Mouse (Mus musculus) embryonic facial prominence, embryonic 12.5 days (tissue): ENCODE results near the gene Gnaq. TPM values are rescaled to one million over a fixed set of nuclear protein-coding genes. Genes with fewer than 3 reads are reported as not detected.

Experiments
- ATAC-seq: fragments of 200-750 bp; cut with Nextera tagmentation; 2 replicates; pipeline ENCODE4 v1.8.0; 2017; ENCODE audit not compliant: insufficient number of reproducible peaks, insufficient read depth, low FRiP score, low TSS enrichment
- H3K27ac ChIP-seq: fragments of 300-500 bp; sonication (generic); 2 replicates; pipeline ENCODE4 v1.5.1; 2016; ENCODE audit warnings: mild to moderate bottlenecking
- H3K27me3 ChIP-seq: fragments of 300-500 bp; sonication (generic); 2 replicates; pipeline ENCODE4 v1.6.1; 2016; ENCODE audit warnings: mild to moderate bottlenecking, moderate library complexity
- H3K36me3 ChIP-seq: fragments of 300-500 bp; sonication (generic); 2 replicates; pipeline ENCODE4 v1.6.1; 2016; ENCODE audit warnings: mild to moderate bottlenecking
- H3K4me1 ChIP-seq: fragments of 300-500 bp; sonication (generic); 2 replicates; pipeline ENCODE4 v1.6.1; 2016
- H3K4me2 ChIP-seq: fragments of 300-500 bp; sonication (generic); replicated peaks from 2 replicates; pipeline ENCODE4 v1.6.1; 2016; ENCODE audit warnings: mild to moderate bottlenecking, moderate library complexity
- H3K4me3 ChIP-seq: fragments of 300-500 bp; sonication (generic); 2 replicates; pipeline ENCODE4 v1.5.1; 2016; ENCODE audit warnings: mild to moderate bottlenecking
- H3K9ac ChIP-seq: fragments of 300-500 bp; sonication (generic); 2 replicates; pipeline ENCODE4 v1.6.1; 2016; ENCODE audit warnings: mild to moderate bottlenecking, moderate library complexity
- H3K9me3 ChIP-seq: fragments of 300-500 bp; sonication (generic); 2 replicates; pipeline ENCODE4 v1.6.1; 2016; ENCODE audit warnings: mild to moderate bottlenecking, moderate library complexity
- WGBS: fragments of 180-500 bp; shearing (Covaris S2); methylation state at CpG from one replicate; pipeline ENCODE4 v1.1.7; 2016; 5-methylcytosine and 5-hydroxymethylcytosine counted together
- polyA plus RNA-seq: library from polyadenylated mRNA; unstranded; fragments of >200 nt; fragmentation: Nextera tagmentation; extraction: Ambion mirVana; gene quantifications from 2 replicates; pipeline ENCODE4 v1.2.1, GENCODE M21; 2016

Gene Gnaq
- polyA plus RNA-seq, 1 experiment from 2014 or later: 28.9 TPM

- Histone ChIP-seq H3K4me1 (peaks cover 29% of the 10 kb centered on the region), H3K36me3 (no peaks in the 10 kb centered on the region), H3K4me3 (no peak overlapping the region), H3K9me3 (no peaks in the 10 kb centered on the region), H3K27ac (no peak overlapping the region), H3K9ac (no peak overlapping the region), H3K4me2 (no peak overlapping the region), H3K27me3 (no peaks in the 10 kb centered on the region)
- no peak for ATAC-seq
- WGBS: 46% methylated on average over 3 of the region's 3 CpGs
These were observed 110.1 kb downstream of the Gnaq start for GRCm38 (mm10) chr19:16242708-16243107.

- ATAC-seq: no peak
- Histone ChIP-seq H3K4me3 (no peak overlapping the region), H3K9me3 (no peaks in the 10 kb centered on the region), H3K9ac (no peak overlapping the region), H3K36me3 (no peaks in the 10 kb centered on the region), H3K27me3 (no peaks in the 10 kb centered on the region), H3K27ac (no peak overlapping the region), H3K4me1 (peaks cover 12% of the 10 kb centered on the region), H3K4me2 (no peak overlapping the region)
- 84% methylated on average over 2 of the region's 2 CpGs for WGBS
These were observed 116.4 kb downstream of the Gnaq start for GRCm38 (mm10) chr19:16249025-16249424.

- Histone ChIP-seq H3K27me3 (no peaks in the 10 kb centered on the region), H3K36me3 (no peaks in the 10 kb centered on the region), H3K9me3 (no peaks in the 10 kb centered on the region), H3K4me2 (no peak overlapping the region), H3K27ac (peak overlapping the region; percentile 74), H3K4me1 (peaks cover 12% of the 10 kb centered on the region), H3K9ac (no peak overlapping the region), H3K4me3 (no peak overlapping the region)
- WGBS: 37% methylated on average over 3 of the region's 3 CpGs
- ATAC-seq: no peak
These were observed 118.3 kb downstream of the Gnaq start for GRCm38 (mm10) chr19:16250921-16251320.

- no peak for ATAC-seq
- H3K4me3 ChIP-seq: no peak overlapping the region
- no peak overlapping the region for H3K9ac ChIP-seq
- no peak overlapping the region for H3K4me2 ChIP-seq
- WGBS: 66% methylated on average over 5 of the region's 5 CpGs
- H3K36me3 ChIP-seq: no peaks in the 10 kb centered on the region
- H3K27me3 ChIP-seq: no peaks in the 10 kb centered on the region
- H3K9me3 ChIP-seq: no peaks in the 10 kb centered on the region
- H3K27ac ChIP-seq: no peak overlapping the region
- peaks cover 12% of the 10 kb centered on the region for H3K4me1 ChIP-seq
These were observed 119.2 kb downstream of the Gnaq start for GRCm38 (mm10) chr19:16251819-16252218.

- 62% methylated on average over 4 of the region's 4 CpGs for WGBS
- peaks cover 12% of the 10 kb centered on the region for H3K4me1 ChIP-seq
- no peak overlapping the region for H3K9ac ChIP-seq
- H3K36me3 ChIP-seq: no peaks in the 10 kb centered on the region
- no peak for ATAC-seq
- H3K9me3 ChIP-seq: no peaks in the 10 kb centered on the region
- H3K27me3 ChIP-seq: no peaks in the 10 kb centered on the region
- H3K27ac ChIP-seq: no peak overlapping the region
- no peak overlapping the region for H3K4me3 ChIP-seq
- H3K4me2 ChIP-seq: no peak overlapping the region
These were observed 120.1 kb downstream of the Gnaq start for GRCm38 (mm10) chr19:16252696-16253095.

DNA sequence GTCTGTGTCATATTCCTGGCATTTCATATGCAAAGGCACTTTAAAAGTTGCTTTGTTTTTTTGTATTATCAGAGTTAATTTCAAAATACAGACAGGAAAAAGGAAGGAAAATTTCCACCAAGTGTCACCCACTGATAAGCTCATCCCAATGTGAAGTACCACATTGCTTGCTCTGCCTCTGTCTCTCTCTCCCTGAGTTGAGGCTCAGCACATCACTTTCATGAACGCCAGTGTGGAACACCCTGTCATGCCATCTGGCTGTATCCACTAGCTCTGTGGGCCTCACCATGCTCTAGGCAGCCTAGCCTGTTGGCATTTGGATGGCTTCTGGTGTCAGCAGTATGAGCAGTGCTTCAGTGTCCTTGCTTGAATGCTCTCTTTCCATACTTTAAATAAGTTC lies 122.2 kb downstream of the Gnaq start:
- Histone ChIP-seq H3K27ac (no peak overlapping the region), H3K4me2 (no peak overlapping the region), H3K4me1 (peaks cover 12% of the 10 kb centered on the region), H3K9ac (no peak overlapping the region), H3K4me3 (no peak overlapping the region), H3K36me3 (no peaks in the 10 kb centered on the region), H3K9me3 (no peaks in the 10 kb centered on the region), H3K27me3 (no peaks in the 10 kb centered on the region)
- WGBS: 88% methylated on average over 1 of the region's 1 CpGs
- no peak for ATAC-seq

- 84% methylated on average over 2 of the region's 2 CpGs for WGBS
- peaks cover 12% of the 10 kb centered on the region for H3K4me1 ChIP-seq
These were observed 122.7 kb downstream of the Gnaq start for GRCm38 (mm10) chr19:16255294-16255693.

DNA sequence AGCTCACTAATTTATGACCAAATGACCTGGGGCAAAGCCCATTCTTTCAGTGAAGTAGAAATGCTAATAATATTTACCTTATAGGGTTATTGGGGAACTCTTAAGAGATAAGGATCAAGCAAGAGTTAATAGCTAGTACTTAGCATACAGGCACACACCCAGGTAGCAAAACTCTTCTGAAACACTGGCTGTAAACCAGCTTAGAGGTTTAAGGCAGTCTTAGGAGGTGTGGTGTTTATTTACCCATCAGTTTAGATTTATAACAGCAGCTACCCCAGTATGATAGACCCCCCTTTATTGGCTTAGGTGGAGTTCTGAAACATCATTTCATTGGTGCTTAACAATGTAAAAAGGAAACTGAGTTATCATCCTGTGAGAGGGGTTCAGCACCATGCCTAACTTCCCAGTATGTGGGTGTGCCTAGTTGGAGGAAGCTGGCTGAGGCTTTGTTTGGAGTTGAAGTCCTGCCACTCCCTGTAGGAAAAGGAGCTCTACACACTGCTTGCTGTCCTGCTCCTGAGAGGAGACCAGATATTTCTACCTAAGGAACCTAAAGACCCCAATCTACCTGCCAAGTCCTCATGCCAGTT lies 126.2 kb downstream of the Gnaq start:
- no peaks in the 10 kb centered on the region for H3K4me1 ChIP-seq
- no peaks in the 10 kb centered on the region for H3K36me3 ChIP-seq

More at GRCm38 (mm10) chr19:16255294-16255693, 122.7 kb downstream of the Gnaq start:
- no peak overlapping the region for H3K9ac ChIP-seq
- H3K27me3 ChIP-seq: no peaks in the 10 kb centered on the region
- no peak overlapping the region for H3K4me3 ChIP-seq
- no peak overlapping the region for H3K27ac ChIP-seq
- H3K36me3 ChIP-seq: no peaks in the 10 kb centered on the region
- ATAC-seq: no peak
- no peaks in the 10 kb centered on the region for H3K9me3 ChIP-seq
- no peak overlapping the region for H3K4me2 ChIP-seq

GRCm38 (mm10) chr19:16259786-16260434 lies 127.3 kb downstream of the Gnaq start:
- H3K9me3 ChIP-seq: no peaks in the 10 kb centered on the region
- 82% methylated on average over 6 of the region's 6 CpGs for WGBS
- no peak overlapping the region for H3K27ac ChIP-seq
- H3K4me1 ChIP-seq: no peaks in the 10 kb centered on the region
- H3K4me3 ChIP-seq: no peak overlapping the region
- H3K27me3 ChIP-seq: no peaks in the 10 kb centered on the region
- H3K4me2 ChIP-seq: no peak overlapping the region
- no peak overlapping the region for H3K9ac ChIP-seq
- H3K36me3 ChIP-seq: no peaks in the 10 kb centered on the region
- ATAC-seq: no peak

More for the DNA sequence above, 126.2 kb downstream of the Gnaq start:
- no peak overlapping the region for H3K4me2 ChIP-seq
- H3K27me3 ChIP-seq: no peaks in the 10 kb centered on the region
- H3K9me3 ChIP-seq: no peaks in the 10 kb centered on the region
- no peak overlapping the region for H3K27ac ChIP-seq
- ATAC-seq: no peak
- no peak overlapping the region for H3K9ac ChIP-seq
- no peak overlapping the region for H3K4me3 ChIP-seq

- H3K4me2 ChIP-seq: no peak overlapping the region
- H3K27ac ChIP-seq: no peak overlapping the region
- ATAC-seq: no peak
- no peaks in the 10 kb centered on the region for H3K9me3 ChIP-seq
- no peak overlapping the region for H3K9ac ChIP-seq
- H3K36me3 ChIP-seq: no peaks in the 10 kb centered on the region
- no peaks in the 10 kb centered on the region for H3K4me1 ChIP-seq
- 67% methylated on average over 2 of the region's 2 CpGs for WGBS
- H3K27me3 ChIP-seq: no peaks in the 10 kb centered on the region
- H3K4me3 ChIP-seq: no peak overlapping the region
These were observed 127.8 kb downstream of the Gnaq start for GRCm38 (mm10) chr19:16260435-16260832.

DNA sequence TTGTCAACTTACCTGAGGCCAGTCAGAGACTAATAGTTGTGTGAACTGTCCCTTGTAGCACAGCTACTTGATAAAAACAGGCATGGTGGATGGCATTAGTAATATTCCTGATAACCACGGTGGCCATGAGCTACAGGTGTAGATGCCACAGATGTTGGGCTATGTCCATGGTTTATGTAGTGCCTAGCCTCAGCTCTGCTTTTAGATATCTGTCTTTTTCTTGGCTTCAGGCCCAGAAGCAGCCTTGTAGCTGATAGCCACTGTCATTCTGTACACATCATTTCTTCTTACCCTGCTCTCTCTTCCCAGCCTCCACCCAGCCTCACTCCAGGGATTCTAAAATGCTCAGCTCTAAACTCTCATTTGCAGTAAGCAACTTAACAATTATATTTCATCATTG lies 128.3 kb downstream of the Gnaq start:
- no peak for ATAC-seq
- H3K4me3 ChIP-seq: no peak overlapping the region
- H3K4me2 ChIP-seq: no peak overlapping the region
- no peaks in the 10 kb centered on the region for H3K4me1 ChIP-seq
- no peaks in the 10 kb centered on the region for H3K36me3 ChIP-seq
- H3K27ac ChIP-seq: no peak overlapping the region
- WGBS: 97% methylated on average over 1 of the region's 1 CpGs
- H3K27me3 ChIP-seq: no peaks in the 10 kb centered on the region
- no peaks in the 10 kb centered on the region for H3K9me3 ChIP-seq
- H3K9ac ChIP-seq: no peak overlapping the region

DNA sequence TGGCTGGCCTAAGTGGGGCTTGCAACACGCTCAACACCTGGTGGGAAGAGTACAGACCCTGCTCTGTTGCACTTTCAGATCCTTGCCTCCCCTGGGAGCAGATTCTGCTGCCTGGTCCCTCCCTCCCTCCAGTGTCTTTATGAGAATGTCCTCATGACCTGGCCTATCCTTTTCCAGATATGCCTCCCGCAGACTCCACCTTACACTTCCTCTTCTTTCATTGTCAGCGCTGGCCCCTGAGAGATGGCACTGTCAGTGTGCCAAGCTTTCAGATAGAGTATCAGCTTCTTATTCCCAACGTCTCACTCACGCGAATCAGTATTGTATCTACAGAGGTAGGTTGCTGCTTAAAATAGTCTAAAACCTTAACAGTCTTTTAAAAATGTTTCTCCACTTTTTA lies 129.0 kb downstream of the Gnaq start:
- H3K27me3 ChIP-seq: no peaks in the 10 kb centered on the region
- H3K4me2 ChIP-seq: no peak overlapping the region
- no peak for ATAC-seq
- H3K4me3 ChIP-seq: no peak overlapping the region
- no peaks in the 10 kb centered on the region for H3K36me3 ChIP-seq
- H3K4me1 ChIP-seq: no peaks in the 10 kb centered on the region
- no peaks in the 10 kb centered on the region for H3K9me3 ChIP-seq
- WGBS: 91% methylated on average over 6 of the region's 6 CpGs
- no peak overlapping the region for H3K9ac ChIP-seq
- no peak overlapping the region for H3K27ac ChIP-seq
